Mouse (Mus musculus) liver, embryonic 14.5 days (tissue): ENCODE measurements around the gene Syne3. TPM values are rescaled to one million over a fixed set of nuclear protein-coding genes. Genes with fewer than 3 reads are reported as not detected.

Experiments used
- ATAC-seq: fragments of 200-750 bp; cut with Nextera tagmentation; 2 replicates; pipeline ENCODE4 v1.8.0; 2017; ENCODE audit warnings: moderate number of reproducible peaks, mild to moderate bottlenecking, moderate library complexity; ENCODE audit not compliant: insufficient read depth
- DNase-seq, 3 experiments: peaks; one replicate each; pipeline ENCODE4 v3.0.0-alpha.2; 2012 to 2013; ENCODE audit warnings: low read depth in 3 of 3, low spot score in 3 of 3
- H3K27ac ChIP-seq: fragments of 300-500 bp; sonication (generic); 2 replicates; pipeline ENCODE4 v1.5.1; 2014; ENCODE audit warnings: moderate library complexity, mild to moderate bottlenecking, control low read depth, inconsistent platforms
- H3K27me3 ChIP-seq: fragments of 300-500 bp; sonication (generic); 2 replicates; pipeline ENCODE4 v1.6.1; 2014; ENCODE audit warnings: mild to moderate bottlenecking, low read length, moderate library complexity; ENCODE audit not compliant: control insufficient read depth, insufficient read depth
- H3K36me3 ChIP-seq: fragments of 300-500 bp; sonication (generic); replicated peaks from 2 replicates; pipeline ENCODE4 v1.6.1; 2014; ENCODE audit warnings: low read depth; ENCODE audit not compliant: control insufficient read depth, insufficient read depth
- H3K4me1 ChIP-seq, 2 experiments: fragments of 200-500 bp in 1 of 2; fragments of 300-500 bp in 1 of 2; sonication (generic) in 1 of 2; replicated peaks; 2 replicates each; pipeline ENCODE4 v1.6.1; 2012 to 2014; ENCODE audit warnings: antibody characterized with exemption in 1 of 2, inconsistent platforms in 1 of 2, low read length in 1 of 2; ENCODE audit not compliant: control insufficient read depth in 2 of 2, insufficient read depth in 2 of 2
- H3K4me2 ChIP-seq: fragments of 300-500 bp; sonication (generic); 2 replicates; pipeline ENCODE4 v1.6.1; 2014; ENCODE audit warnings: low read depth, mild to moderate bottlenecking, control low read depth, moderate library complexity
- H3K4me3 ChIP-seq, 2 experiments: fragments of 200-500 bp in 1 of 2; fragments of 300-500 bp in 1 of 2; sonication (generic) in 1 of 2; 2 replicates each; pipeline ENCODE4 v1.5.1; 2012 to 2014; ENCODE audit warnings: low read depth in 2 of 2, low read length in 2 of 2, mild to moderate bottlenecking in 2 of 2, control low read depth in 1 of 2, inconsistent platforms in 1 of 2, moderate library complexity in 1 of 2; ENCODE audit not compliant: insufficient read depth in 1 of 2
- H3K9ac ChIP-seq: fragments of 300-500 bp; sonication (generic); replicated peaks from 2 replicates; pipeline ENCODE4 v1.6.1; 2014; ENCODE audit warnings: mild to moderate bottlenecking, control low read depth, moderate library complexity
- H3K9me3 ChIP-seq: fragments of 300-500 bp; sonication (generic); 2 replicates; pipeline ENCODE4 v1.6.1; 2016; ENCODE audit warnings: low read length, mixed read lengths; ENCODE audit not compliant: control insufficient read depth
- CTCF ChIP-seq: IDR thresholded peaks from 2 replicates; pipeline ENCODE4 v1.5.1; 2016; ENCODE audit warnings: antibody characterized with exemption, low read depth, control low read depth
- EP300 ChIP-seq: IDR thresholded peaks from 2 replicates; pipeline ENCODE4 v1.6.1; 2016; ENCODE audit warnings: antibody characterized with exemption, low read depth
- WGBS: fragments of 180-500 bp; shearing (Covaris S2); extraction: QIAGEN DNeasy Blood & Tissue Kit; methylation state at CpG from one replicate; pipeline ENCODE4 v1.1.7; 2014; ENCODE audit not compliant: insufficient replicate concordance; 5-methylcytosine and 5-hydroxymethylcytosine counted together
- polyA plus RNA-seq, 2 experiments: library from polyadenylated mRNA; depleted of rRNA in 1 of 2; stranded (reverse) in 1 of 2; unstranded in 1 of 2; fragments of >200 nt; fragmentation: Nextera tagmentation in 1 of 2; extraction: Ambion mirVana in 1 of 2; gene quantifications; 2 replicates each; pipeline versions ENCODE4 v1.2.1 to v1.2.3; 2012 to 2014

Gene Syne3
- polyA plus RNA-seq, 2 experiments, result 1.6 to 2.2 TPM

- no peaks in the 10 kb centered on the region for H3K36me3 ChIP-seq
- no peak overlapping the region for H3K4me2 ChIP-seq
- no peaks in the 10 kb centered on the region for H3K27me3 ChIP-seq
- no peaks in the 10 kb centered on the region for H3K9me3 ChIP-seq
- no peak overlapping the region for H3K4me3 ChIP-seq
- peak in 1 of 3 experiments; percentile 65 for DNase-seq
- peaks cover 32 to 58% of the 10 kb centered on the region in 2 experiments for H3K4me1 ChIP-seq
- TF ChIP-seq CTCF, result no peak
- TF ChIP-seq EP300, result no peak
- peak; percentile 78 for ATAC-seq
- H3K9ac ChIP-seq, result no peak overlapping the region
- peak overlapping the region; percentile 31 for H3K27ac ChIP-seq
- WGBS, result 43% methylated on average over 9 of the region's 9 CpGs
Observed at GRCm38 (mm10) chr12:104996012-104996728, 13.4 kb downstream of the Syne3 start.

- Histone ChIP-seq H3K9ac (no peak overlapping the region), H3K4me3 (no peak overlapping the region), H3K4me1 (peaks cover 35 to 57% of the 10 kb centered on the region in 2 experiments), H3K36me3 (no peaks in the 10 kb centered on the region), H3K27ac (0 out of 2 replicates have a peak overlapping the region, but pooled peaks have one; percentile 3), H3K4me2 (no peak overlapping the region), H3K9me3 (no peaks in the 10 kb centered on the region), H3K27me3 (no peaks in the 10 kb centered on the region)
- TF ChIP-seq EP300 (no peak), CTCF (no peak)
- ATAC-seq (no peak), DNase-seq (no peak)
- WGBS, result 70% methylated on average over 12 of the region's 12 CpGs
Observed at GRCm38 (mm10) chr12:104995259-104995876, 14.2 kb downstream of the Syne3 start.

DNA sequence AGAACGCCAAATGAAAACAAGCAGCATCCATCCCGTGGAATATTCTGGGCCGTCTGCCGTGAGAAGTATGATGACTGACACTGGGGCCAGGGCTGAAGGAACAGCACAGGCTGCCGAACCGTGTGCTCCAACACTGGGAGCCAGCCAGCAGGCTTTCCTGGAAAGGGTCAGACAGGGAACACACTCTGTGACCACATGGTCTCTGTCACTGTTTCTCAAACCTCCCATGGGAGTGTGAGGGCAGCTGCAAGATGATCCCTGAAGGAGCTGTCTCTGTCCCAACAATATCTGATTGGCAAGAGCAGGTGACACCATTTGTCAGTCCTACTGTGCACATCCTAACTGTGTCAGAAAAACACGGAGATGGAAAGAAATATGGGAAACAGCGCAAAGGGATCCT, 16.8 kb downstream of the Syne3 start:
- Histone ChIP-seq H3K4me2 (no peak overlapping the region), H3K36me3 (no peaks in the 10 kb centered on the region), H3K27me3 (no peaks in the 10 kb centered on the region), H3K4me1 (peaks cover 28 to 32% of the 10 kb centered on the region in 2 experiments), H3K4me3 (no peak overlapping the region), H3K9ac (no peak overlapping the region), H3K27ac (no peak overlapping the region), H3K9me3 (no peaks in the 10 kb centered on the region)
- DNase-seq (no peak), ATAC-seq (no peak)
- TF ChIP-seq EP300, result no peak
- no peak for TF ChIP-seq CTCF
- WGBS, result 79% methylated on average over 8 of the region's 8 CpGs

DNA sequence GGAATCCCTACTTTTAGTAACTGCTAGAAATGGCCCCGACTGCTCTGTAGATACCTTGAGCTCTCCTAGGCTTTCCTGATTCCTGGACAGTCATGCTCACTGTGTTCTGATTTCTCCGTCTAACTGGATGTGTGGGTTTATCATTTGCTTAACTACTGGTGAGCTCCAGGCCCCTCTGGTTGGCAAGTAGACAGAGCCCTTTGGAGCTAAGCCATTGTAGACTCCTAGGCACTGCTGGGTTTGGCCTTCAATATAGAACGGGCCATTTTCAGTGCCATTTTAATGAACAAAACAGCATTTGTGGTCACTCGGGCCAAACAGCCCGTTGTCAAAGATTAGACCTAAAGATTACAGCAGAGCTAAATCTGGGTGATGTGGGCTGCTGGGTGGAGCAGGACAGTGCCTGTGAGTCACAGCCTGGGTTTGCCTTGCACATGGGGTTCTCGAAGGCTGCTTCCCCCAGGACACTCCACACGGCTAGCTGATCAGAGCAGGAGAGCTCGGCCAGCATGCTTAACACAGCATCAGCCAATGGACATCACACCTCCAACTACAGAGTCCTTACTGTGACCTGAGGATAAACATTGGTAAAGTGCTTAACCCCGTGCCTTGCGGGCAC, 17.4 kb downstream of the Syne3 start:
- H3K9me3 ChIP-seq, result no peaks in the 10 kb centered on the region
- no peak overlapping the region for H3K4me3 ChIP-seq
- H3K27me3 ChIP-seq, result no peaks in the 10 kb centered on the region
- ATAC-seq (no peak), DNase-seq (no peak)
- no peak overlapping the region for H3K9ac ChIP-seq
- 49% methylated on average over 10 of the region's 10 CpGs for WGBS
- no peaks in the 10 kb centered on the region for H3K36me3 ChIP-seq
- H3K27ac ChIP-seq, result no peak overlapping the region
- peaks cover 22 to 26% of the 10 kb centered on the region in 2 experiments for H3K4me1 ChIP-seq
- TF ChIP-seq CTCF (no peak), EP300 (no peak)
- no peak overlapping the region for H3K4me2 ChIP-seq
